Mouse (Mus musculus) kidney, embryonic 14.5 days (tissue): ENCODE measurements around the gene Tmem206. TPM values are rescaled to one million over a fixed set of nuclear protein-coding genes. Genes with fewer than 3 reads are reported as not detected.

Experiments
- ATAC-seq: fragments of 200-750 bp; cut with Nextera tagmentation; 2 replicates; pipeline ENCODE4 v1.8.0; 2017; ENCODE audit warnings: moderate number of reproducible peaks, mild to moderate bottlenecking, moderate TSS enrichment, moderate library complexity; ENCODE audit not compliant: low FRiP score, low TSS enrichment
- H3K27ac ChIP-seq: fragments of 300-500 bp; sonication (generic); 2 replicates; pipeline ENCODE4 v1.5.1; 2014; ENCODE audit warnings: low read depth, mild to moderate bottlenecking, low read length, moderate library complexity, mixed read lengths
- H3K27me3 ChIP-seq: fragments of 300-500 bp; sonication (generic); 2 replicates; pipeline ENCODE4 v1.6.1; 2014; ENCODE audit warnings: mild to moderate bottlenecking, low read length; ENCODE audit not compliant: control insufficient read depth, insufficient read depth
- H3K36me3 ChIP-seq: fragments of 300-500 bp; sonication (generic); 2 replicates; pipeline ENCODE4 v1.6.1; 2014; ENCODE audit warnings: low read length, mixed read lengths; ENCODE audit not compliant: control insufficient read depth, insufficient read depth
- H3K4me1 ChIP-seq: fragments of 300-500 bp; sonication (generic); 2 replicates; pipeline ENCODE4 v1.6.1; 2014; ENCODE audit warnings: low read length, mixed read lengths; ENCODE audit not compliant: control insufficient read depth, insufficient read depth
- H3K4me2 ChIP-seq: fragments of 300-500 bp; sonication (generic); replicated peaks from 2 replicates; pipeline ENCODE4 v1.6.1; 2014; ENCODE audit warnings: low read depth, mild to moderate bottlenecking, low read length
- H3K4me3 ChIP-seq: fragments of 300-500 bp; sonication (generic); 2 replicates; pipeline ENCODE4 v1.5.1; 2014; ENCODE audit warnings: mild to moderate bottlenecking, low read length
- H3K9ac ChIP-seq: fragments of 300-500 bp; sonication (generic); 2 replicates; pipeline ENCODE4 v1.6.1; 2014; ENCODE audit warnings: low read depth, mild to moderate bottlenecking, low read length, moderate library complexity
- H3K9me3 ChIP-seq: fragments of 300-500 bp; sonication (generic); 2 replicates; pipeline ENCODE4 v1.6.1; 2016; ENCODE audit warnings: low read length; ENCODE audit not compliant: control insufficient read depth
- WGBS: fragments of 180-500 bp; shearing (Covaris S2); extraction: QIAGEN DNeasy Blood & Tissue Kit; methylation state at CpG from one replicate; pipeline ENCODE4 v1.1.7; 2014; 5-methylcytosine and 5-hydroxymethylcytosine counted together
- polyA plus RNA-seq: library from polyadenylated mRNA; unstranded; fragments of >200 nt; fragmentation: Nextera tagmentation; extraction: Ambion mirVana; gene quantifications from 2 replicates; pipeline ENCODE4 v1.2.1, GENCODE M21; 2014

Gene Tmem206
- polyA plus RNA-seq, 1 experiment from 2014 or later, result 25.9 TPM

DNA sequence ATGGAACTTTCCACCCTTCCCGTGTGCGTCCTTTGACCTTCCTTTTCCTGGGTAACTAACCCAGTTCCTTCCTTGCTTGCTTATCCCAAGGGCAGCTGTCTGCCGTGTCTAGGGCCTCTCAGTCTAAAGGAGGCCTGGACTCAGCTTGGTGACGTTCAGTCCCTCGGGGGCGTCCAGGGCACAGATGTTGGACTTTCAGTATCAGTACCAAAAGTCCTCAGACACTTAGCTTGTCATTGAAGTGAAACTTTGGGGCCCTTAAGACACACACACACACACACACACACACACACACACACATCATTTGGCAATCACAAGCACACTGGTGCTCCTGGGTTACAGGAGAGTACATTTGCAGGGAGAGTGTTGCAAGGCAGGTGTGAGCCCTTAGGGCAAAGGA, 21.5 kb upstream of the Tmem206 start:
- no peaks in the 10 kb centered on the region for H3K9me3 ChIP-seq
- no peak for ATAC-seq
- H3K27ac ChIP-seq, result no peak overlapping the region
- H3K4me2 ChIP-seq, result no peak overlapping the region
- peaks cover 5% of the 10 kb centered on the region; the same call in 1 of the 2 replicates for H3K36me3 ChIP-seq
- 66% methylated on average over 6 of the region's 6 CpGs for WGBS
- no peak overlapping the region for H3K4me3 ChIP-seq
- no peaks in the 10 kb centered on the region for H3K4me1 ChIP-seq
- H3K27me3 ChIP-seq, result no peaks in the 10 kb centered on the region
- no peak overlapping the region for H3K9ac ChIP-seq

DNA sequence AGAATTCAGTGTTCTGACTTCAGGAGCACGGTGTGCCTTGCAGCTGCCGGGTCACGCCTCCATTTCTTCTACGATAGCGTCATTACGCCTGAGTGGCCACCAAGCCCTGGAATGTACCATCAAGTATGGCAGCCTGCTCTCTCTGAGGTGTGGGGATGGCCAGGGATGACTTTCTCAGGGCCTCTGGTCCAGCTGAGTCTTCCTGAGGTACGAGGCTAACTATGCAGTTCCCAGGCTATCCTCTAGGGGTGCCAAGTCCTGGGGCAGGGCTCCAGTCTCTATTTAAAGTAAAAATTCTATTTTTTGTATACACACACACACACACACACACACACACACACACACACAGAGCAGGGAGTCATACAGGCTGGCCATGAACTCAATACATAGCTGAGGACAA, 20.1 kb upstream of the Tmem206 start:
- Histone ChIP-seq H3K27me3 (no peaks in the 10 kb centered on the region), H3K36me3 (peaks cover 5% of the 10 kb centered on the region; the same call in 1 of the 2 replicates), H3K4me1 (no peaks in the 10 kb centered on the region), H3K27ac (no peak overlapping the region), H3K4me3 (no peak overlapping the region), H3K9me3 (no peaks in the 10 kb centered on the region), H3K9ac (no peak overlapping the region), H3K4me2 (no peak overlapping the region)
- WGBS, result 67% methylated on average over 7 of the region's 7 CpGs
- peak; percentile 40; the same call in 1 of the 2 replicates for ATAC-seq

DNA sequence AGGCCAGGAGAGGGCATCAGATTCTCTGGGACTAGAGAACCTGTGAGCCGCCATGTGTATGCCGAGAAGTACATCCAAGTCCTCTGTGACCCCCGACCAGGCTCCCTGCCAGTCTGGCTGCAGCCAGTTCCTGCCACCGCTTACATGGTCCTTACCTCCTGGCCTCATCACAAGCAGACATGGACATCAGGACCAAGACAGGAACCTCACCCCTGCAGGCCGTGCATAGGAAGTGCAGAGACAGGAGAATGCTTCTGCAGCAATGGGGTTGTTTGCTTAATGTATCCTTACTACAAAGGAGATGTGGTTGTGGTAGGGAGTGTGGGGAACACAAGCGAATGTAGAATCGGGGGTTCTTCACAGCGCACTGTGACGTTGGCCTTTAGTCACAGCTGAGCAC, 19.4 kb upstream of the Tmem206 start:
- 76% methylated on average over 9 of the region's 9 CpGs for WGBS
- Histone ChIP-seq H3K27ac (no peak overlapping the region), H3K9ac (no peak overlapping the region), H3K4me3 (no peak overlapping the region), H3K9me3 (no peaks in the 10 kb centered on the region), H3K4me2 (no peak overlapping the region), H3K27me3 (no peaks in the 10 kb centered on the region), H3K36me3 (peaks cover 5% of the 10 kb centered on the region; the same call in 1 of the 2 replicates), H3K4me1 (no peaks in the 10 kb centered on the region)
- 0 out of 2 replicates have a peak, but pooled peaks have one; percentile 16 for ATAC-seq

DNA sequence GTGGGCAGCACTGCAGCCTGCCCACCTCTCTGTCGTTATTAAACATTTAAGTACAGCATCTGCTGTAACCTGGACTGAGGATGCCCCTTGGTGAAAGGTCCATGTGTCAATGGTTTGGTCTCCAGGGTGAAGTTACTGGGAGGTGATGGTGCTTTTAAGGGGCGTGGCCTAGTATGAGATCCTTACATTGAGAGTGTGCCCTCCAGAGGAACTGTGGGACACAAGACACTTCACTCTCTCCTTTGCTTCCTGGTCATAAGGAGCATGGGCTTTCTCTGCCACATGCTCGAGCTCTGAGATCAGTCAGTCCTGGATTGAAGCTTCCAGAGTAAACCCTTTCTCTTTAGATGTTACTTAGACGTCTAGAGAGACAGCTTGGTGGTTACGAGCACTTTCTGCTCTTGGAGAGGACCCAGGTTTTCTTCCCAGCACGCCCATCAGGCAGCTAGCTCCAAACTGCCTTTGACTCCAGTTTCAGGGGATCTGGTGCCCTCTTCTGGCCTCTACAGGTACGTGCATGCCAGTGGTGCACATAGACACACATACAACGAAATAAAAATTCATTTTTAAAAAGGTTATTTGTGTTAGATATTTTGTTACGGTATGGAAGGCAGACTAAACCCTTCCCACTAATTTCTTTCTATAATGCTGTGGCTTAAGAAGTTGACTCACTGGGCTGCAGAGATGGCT, 17.8 kb upstream of the Tmem206 start:
- Histone ChIP-seq H3K4me3 (no peak overlapping the region), H3K9me3 (no peaks in the 10 kb centered on the region), H3K4me1 (no peaks in the 10 kb centered on the region), H3K27me3 (no peaks in the 10 kb centered on the region), H3K9ac (no peak overlapping the region), H3K27ac (no peak overlapping the region), H3K4me2 (no peak overlapping the region), H3K36me3 (peaks cover 5% of the 10 kb centered on the region; the same call in 1 of the 2 replicates)
- ATAC-seq, result no peak
- 84% methylated on average over 9 of the region's 9 CpGs for WGBS

DNA sequence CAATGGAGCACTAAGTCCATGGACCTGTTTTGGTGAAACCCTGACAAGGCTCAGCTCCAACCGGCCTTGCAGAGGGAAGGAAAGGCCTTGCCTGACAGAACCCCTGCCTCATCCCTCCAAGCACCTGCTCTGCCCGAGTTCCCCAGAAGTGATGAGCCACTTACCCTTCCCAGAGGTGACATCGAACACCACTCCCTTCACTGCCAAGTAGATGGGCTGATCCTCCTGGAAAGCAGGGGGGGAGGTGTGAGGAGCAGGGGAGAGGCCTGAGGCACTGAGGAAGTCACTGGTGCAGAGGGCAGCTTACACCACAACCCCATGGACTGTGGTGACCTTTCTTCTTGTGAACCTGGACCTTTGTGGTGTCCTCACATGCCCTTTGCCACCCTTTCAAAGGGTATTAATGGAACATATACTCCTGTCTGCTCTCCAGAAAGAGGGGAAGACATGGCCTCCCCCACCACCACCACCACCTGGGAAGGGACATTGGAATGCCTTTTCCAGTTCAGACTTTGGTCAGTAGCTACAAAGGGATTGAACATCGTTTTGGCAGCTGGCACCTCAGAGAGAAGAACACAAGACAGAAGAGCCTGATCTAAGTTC, 14.3 kb upstream of the Tmem206 start:
- no peak overlapping the region for H3K4me3 ChIP-seq
- no peak overlapping the region for H3K9ac ChIP-seq
- peaks cover 3% of the 10 kb centered on the region; the same call in 1 of the 2 replicates for H3K36me3 ChIP-seq
- no peaks in the 10 kb centered on the region for H3K27me3 ChIP-seq
- H3K4me2 ChIP-seq, result no peak overlapping the region
- no peak overlapping the region for H3K27ac ChIP-seq
- ATAC-seq, result no peak
- no peaks in the 10 kb centered on the region for H3K9me3 ChIP-seq
- 63% methylated on average over 4 of the region's 4 CpGs for WGBS
- no peaks in the 10 kb centered on the region for H3K4me1 ChIP-seq

DNA sequence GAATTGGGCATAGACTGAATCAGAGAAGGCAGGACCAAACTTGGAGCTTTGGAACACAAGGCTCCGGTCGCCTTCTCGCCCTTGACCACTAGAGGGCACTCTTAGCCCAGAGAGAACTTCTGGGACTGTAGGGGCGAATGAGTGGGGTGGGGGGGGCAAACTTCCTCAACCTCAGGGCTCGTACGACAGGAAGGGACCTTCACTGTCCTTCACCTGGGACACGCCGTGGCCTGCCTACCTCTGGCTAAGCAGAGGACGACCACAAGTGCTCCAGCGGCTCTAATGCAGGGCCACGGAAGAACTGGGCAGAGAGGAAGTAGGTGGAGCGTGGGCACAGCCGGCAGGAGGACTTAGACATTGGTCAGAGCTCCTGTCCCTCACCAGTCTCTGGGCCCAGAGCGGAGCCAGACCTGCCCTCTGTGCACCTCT, 13.2 kb upstream of the Tmem206 start:
- peak; percentile 95 for ATAC-seq
- Histone ChIP-seq H3K4me2 (peak overlapping the region; percentile 48), H3K9ac (peak overlapping the region; percentile 50), H3K9me3 (no peaks in the 10 kb centered on the region), H3K27me3 (no peaks in the 10 kb centered on the region), H3K4me3 (peak overlapping the region; percentile 51), H3K36me3 (0 out of 2 replicates have a peak, but pooled peaks cover 2% of the 10 kb centered on the region), H3K4me1 (0 out of 2 replicates have a peak, but pooled peaks cover 4% of the 10 kb centered on the region), H3K27ac (no peak overlapping the region)
- WGBS, result under 1% methylated on average over 14 of the region's 14 CpGs

DNA sequence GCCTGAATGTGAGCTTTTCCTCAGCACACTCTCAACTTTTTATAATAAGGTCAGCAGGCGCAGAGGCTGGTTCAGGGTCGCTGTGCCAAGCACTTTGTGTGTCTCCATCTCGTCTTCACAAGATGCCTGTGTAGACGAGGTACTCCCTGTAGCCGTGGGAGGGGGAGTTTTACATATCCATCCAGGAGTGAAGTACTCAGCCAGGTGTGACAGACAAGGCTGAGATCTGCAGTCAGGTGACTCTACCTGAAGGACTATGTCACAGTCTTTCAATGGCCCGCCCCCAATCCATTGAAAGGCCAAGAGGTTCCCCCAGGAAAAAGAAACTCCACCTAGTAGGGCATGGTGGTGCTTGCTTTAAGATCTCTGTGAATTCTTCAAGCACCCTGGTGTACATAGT, 12.6 kb upstream of the Tmem206 start:
- H3K9me3 ChIP-seq, result no peaks in the 10 kb centered on the region
- 0 out of 2 replicates have a peak, but pooled peaks cover 4% of the 10 kb centered on the region for H3K4me1 ChIP-seq
- 59% methylated on average over 6 of the region's 6 CpGs for WGBS
- no peaks in the 10 kb centered on the region; the same call in 1 of the 2 replicates for H3K27me3 ChIP-seq
- ATAC-seq, result no peak
- H3K27ac ChIP-seq, result no peak overlapping the region
- no peaks in the 10 kb centered on the region for H3K36me3 ChIP-seq
- peak overlapping the region; percentile 51 for H3K4me3 ChIP-seq
- peak overlapping the region; percentile 50; the same call in 1 of the 2 replicates for H3K9ac ChIP-seq
- H3K4me2 ChIP-seq, result peak overlapping the region; percentile 48

DNA sequence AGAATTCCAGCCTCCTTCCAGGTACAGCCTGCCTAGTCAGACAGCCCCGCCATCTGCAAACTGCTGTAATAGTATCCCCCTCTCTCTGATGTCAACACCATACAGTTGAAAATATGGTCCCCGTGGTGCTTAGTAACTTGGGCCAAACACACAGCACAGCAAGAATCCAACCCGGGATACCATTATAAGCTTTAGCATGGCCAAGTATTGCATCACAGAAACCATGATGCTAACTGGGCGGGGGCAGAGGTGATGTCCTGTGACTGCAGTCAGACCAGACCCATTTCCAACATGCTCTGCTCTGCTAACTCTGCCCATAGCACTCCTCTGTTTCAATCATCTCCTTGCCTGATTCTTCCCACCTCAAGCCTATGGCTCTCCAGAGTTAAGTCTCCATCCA, 11.8 kb upstream of the Tmem206 start:
- WGBS, result 70% methylated on average over 4 of the region's 4 CpGs
- Histone ChIP-seq H3K4me3 (no peak overlapping the region), H3K27me3 (no peaks in the 10 kb centered on the region; the same call in 1 of the 2 replicates), H3K36me3 (no peaks in the 10 kb centered on the region), H3K4me2 (no peak overlapping the region), H3K27ac (no peak overlapping the region), H3K9me3 (no peaks in the 10 kb centered on the region), H3K4me1 (0 out of 2 replicates have a peak, but pooled peaks cover 4% of the 10 kb centered on the region), H3K9ac (no peak overlapping the region)
- no peak for ATAC-seq

DNA sequence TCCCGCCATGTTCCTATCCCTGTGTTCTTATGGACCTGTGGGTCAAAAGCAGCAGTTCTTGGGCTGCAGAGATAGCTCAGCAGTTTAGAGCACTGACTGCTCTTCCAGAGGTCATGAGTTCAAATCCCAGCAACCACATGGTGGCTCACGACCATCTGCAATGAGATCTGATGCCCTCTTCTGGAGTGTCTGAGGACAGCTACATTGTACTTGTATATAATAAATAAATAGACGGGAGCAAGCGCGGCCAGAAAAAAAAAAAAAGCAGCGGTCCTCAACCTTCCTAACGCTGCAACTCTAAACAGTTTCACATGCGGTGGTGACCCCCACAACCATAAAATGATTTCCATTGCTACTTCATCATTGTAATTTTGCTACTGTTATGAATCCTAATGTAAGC, 8.9 kb upstream of the Tmem206 start:
- no peak overlapping the region for H3K4me3 ChIP-seq
- no peak for ATAC-seq
- peak overlapping the region; percentile 92; the same call in 1 of the 2 replicates for H3K9ac ChIP-seq
- H3K4me1 ChIP-seq, result 0 out of 2 replicates have a peak, but pooled peaks cover 4% of the 10 kb centered on the region
- WGBS, result 83% methylated on average over 8 of the region's 8 CpGs
- H3K27me3 ChIP-seq, result no peaks in the 10 kb centered on the region; the same call in 1 of the 2 replicates
- no peaks in the 10 kb centered on the region for H3K9me3 ChIP-seq
- H3K36me3 ChIP-seq, result no peaks in the 10 kb centered on the region
- H3K27ac ChIP-seq, result no peak overlapping the region
- H3K4me2 ChIP-seq, result peak overlapping the region; percentile 70
